Mouse (Mus musculus): Measurements from ENCODE around the gene C1rl. TPM values are rescaled to one million over a fixed set of nuclear protein-coding genes. Genes with fewer than 3 reads are reported as not detected.
"Not testable (repeated sequence)": the region's sequence is repeated elsewhere in the genome, so short reads cannot be mapped to it uniquely, and the experiment has no call there.

The C1rl gene
- total RNA-seq, 2 experiments from 2014 or later, result 0.27 to 0.28 TPM

DNA sequence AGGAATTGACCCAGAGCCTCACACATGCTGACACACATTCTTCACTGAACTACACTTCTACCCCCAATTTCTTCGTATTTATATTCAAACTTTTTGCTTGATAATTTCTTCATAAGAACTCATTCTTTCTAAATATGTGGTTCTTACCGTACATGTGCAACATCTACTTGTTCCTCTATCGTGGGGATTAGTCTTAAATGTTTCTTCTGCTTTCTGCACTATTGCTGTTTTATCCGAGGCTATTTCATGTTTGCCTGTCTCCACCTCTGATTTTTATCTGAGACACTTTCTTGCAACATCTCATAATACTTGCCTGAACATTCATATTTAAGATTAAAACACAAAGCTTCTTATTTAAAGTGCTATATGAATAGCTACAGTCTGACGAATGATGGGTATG lies 3.1 kb downstream of the C1rl start:
- no peak for TF ChIP-seq CTCF (conservative IDR thresholded peaks at IDR 0.05)
- DNase-seq (ENCODE audit: low spot score in 2 of 2), result no peak
- Histone ChIP-seq H3K4me3 (no peak overlapping the region), H3K27ac (no peak overlapping the region)

DNA sequence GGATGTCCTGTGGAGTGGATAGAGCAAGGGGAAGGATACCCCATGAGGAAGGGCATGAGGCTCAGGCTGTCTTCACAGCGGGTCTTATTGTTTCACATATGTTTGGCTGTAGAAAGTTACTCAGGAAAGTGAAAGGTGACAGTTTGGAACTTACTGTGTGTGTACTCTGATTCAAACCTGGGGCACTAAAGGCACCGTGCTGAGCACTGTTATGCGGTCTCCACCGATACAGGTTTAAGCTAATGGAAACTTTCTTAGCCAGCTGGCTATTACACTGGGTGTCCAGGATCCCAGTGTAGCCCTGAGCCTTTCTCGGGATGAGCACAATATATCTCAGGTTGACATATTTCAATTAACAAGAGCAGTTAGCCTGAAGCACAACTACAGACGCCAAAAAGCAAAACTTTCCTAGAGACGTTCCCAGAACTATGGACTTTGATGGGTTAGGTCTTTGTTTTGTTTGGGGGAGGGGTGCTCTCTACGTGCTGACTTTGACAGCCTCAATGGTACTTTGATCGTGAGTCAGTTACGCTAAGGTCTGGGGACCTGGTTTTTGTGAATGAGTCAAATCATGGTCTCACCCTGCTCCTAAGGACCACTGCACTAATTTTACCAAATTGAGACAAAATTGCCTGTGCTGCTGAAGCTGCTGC lies 7.1 kb downstream of the C1rl start:
- no peak for TF ChIP-seq CTCF (conservative IDR thresholded peaks at IDR 0.05)
- no peak overlapping the region for H3K27ac ChIP-seq
- no peak overlapping the region for H3K4me3 ChIP-seq
- DNase-seq (ENCODE audit: low spot score in 2 of 2), result no peak

DNA sequence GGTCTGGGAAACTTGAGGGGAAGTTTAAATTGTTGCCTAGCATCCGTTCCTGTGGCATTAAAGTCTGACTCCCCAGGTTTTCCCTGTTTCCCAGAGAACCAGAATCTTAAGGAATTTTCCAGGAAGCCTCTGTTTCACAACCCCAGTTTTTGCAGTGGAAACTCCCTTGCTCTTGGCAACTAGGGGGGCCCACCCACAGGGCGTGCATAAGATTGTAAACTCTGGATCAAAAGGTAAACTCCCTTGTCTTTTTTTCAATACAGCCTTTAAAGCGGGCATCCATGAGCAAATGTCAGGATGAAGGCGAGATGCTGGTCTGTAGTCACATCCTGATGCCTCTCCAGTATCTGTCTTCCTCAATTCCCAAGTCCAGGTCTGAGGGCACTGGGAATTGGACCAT lies 8.6 kb downstream of the C1rl start:
- DNase-seq (ENCODE audit: low spot score in 2 of 2), result no peak
- no peak for TF ChIP-seq CTCF (conservative IDR thresholded peaks at IDR 0.05)
- no peak overlapping the region for H3K4me3 ChIP-seq
- H3K27ac ChIP-seq, result no peak overlapping the region

DNA sequence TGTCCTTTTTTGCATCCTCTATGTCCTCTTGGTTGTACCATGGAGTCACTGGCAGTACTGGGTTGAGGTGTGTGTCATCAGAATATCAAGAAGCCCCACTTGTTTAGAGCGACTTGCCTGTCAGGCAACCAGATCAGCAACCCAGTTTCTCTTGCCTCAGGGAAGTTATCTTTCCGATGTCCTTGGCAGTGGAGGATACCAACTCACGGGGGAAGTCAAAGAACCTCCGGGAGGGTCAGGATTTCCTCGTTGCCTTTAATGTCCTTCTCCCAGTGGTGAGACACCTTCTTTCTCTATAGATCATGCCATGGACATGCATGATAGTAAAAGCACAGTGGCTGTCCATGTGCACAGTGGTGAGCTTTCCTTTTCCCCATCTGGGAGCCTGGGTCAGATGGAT lies 9.1 kb downstream of the C1rl start:
- DNase-seq (ENCODE audit: low spot score in 2 of 2), result no peak

DNA sequence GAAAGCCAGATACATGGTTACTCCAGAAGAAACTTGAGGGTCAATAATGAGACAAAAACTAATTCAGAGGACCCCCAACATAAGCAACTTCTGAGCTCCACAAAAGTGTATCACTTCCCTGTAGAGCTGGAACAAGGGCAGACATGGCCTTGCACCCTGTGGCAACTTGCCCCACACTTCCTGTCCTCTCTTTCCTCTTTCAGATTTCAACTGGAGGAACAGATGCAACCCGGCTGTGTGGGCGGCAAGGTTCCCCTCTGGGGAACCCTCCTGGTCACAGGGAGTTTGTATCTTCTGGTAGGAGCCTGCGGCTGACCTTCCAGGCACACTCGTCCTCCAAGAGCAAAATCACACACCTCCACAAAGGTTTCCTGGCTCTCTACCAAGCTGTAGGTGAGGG lies 12.1 kb downstream of the C1rl start:
- no peak for TF ChIP-seq CTCF (conservative IDR thresholded peaks at IDR 0.05)
- Histone ChIP-seq H3K27ac (no peak overlapping the region), H3K4me3 (no peak overlapping the region)
- no peak for DNase-seq (ENCODE audit: low spot score in 2 of 2)

More for the DNA sequence above, 9.1 kb downstream of the C1rl start:
- no peak for TF ChIP-seq CTCF (conservative IDR thresholded peaks at IDR 0.05)
- Histone ChIP-seq H3K27ac (no peak overlapping the region), H3K4me3 (no peak overlapping the region)

DNA sequence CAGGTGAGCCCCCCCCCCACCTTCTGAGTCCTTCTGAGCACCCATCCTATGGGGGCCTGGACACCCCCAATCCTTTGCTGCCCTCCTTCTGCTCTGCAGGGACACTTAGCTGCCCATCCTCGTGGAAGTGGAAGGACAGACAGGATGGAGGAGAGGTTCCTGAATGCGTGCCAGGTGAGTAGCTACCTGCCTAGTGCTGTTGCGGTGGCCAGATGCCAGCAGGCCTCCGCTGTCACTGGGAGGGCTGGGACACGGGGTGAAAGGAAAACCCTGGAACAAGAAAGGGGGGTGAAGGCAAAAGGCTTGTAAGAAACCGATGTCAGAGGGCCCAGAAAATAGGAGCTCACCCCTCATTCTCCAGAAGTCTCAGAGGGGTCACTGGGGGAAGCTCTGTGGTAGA lies 14.1 kb downstream of the C1rl start:
- no peak overlapping the region for H3K4me3 ChIP-seq
- no peak overlapping the region for H3K27ac ChIP-seq
- no peak for DNase-seq (ENCODE audit: low spot score in 2 of 2)
- TF ChIP-seq CTCF (conservative IDR thresholded peaks at IDR 0.05), result no peak

DNA sequence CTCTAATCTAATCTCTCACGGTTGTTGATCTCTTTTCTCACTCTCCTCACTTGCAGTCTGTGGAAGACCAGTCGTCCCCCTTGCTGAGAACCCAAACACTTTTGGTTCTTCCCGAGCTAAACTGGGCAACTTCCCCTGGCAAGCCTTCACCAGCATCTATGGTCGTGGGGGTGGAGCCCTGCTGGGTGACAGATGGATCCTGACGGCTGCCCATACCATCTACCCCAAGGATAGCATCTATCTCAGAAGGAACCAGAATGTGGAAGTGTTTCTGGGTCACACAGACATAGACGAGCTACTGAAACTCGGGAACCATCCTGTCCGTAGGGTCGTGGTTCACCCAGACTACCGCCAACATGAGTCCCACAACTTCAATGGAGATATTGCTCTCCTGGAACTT lies 15.4 kb downstream of the C1rl start:
- H3K4me3 ChIP-seq, result no peak overlapping the region

DNA sequence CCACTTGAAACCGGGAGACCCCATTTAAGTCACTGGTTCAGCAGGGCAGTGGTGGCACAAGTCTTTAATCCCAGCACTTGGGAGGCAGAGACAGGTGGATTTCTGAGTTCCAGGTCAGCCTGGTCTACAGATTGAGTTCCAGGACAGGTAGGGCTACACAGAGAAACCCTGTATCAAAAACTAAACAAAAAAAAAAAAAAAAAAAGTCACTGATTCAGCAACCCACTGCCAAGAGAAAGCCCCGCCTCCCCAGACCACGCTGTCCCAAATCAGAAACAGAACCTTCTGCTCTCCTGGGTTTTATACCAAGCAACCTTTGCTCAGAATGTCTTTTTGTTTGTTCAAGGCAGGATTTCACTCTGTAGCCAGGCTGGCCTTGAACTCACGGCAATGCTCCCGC lies 16.3 kb downstream of the C1rl start:
- H3K27ac ChIP-seq; H3K4me3 ChIP-seq; DNase-seq (ENCODE audit: low spot score in 2 of 2): not testable (repeated sequence)

More for the DNA sequence above, 15.4 kb downstream of the C1rl start:
- no peak for DNase-seq (ENCODE audit: low spot score in 2 of 2)
- TF ChIP-seq CTCF (conservative IDR thresholded peaks at IDR 0.05), result no peak
- no peak overlapping the region for H3K27ac ChIP-seq

DNA sequence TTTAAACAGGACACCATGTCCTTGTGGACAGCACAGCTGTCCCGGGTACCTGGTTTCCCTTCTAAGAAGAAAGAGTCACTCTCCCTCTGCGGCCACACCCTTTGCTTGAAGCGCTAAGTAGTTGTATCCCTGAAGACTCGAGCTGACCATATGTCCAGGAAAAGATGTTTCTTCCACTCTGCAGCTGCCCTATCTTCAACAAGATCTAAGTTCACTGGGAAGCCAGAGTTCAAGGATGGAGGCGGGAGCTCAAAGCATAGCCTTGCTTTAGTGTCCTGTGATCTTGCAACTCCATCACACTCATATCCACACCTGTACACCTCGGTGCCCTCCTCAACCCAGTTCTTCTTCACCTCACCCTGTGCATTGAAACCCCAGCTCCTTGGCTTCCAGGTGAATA lies 19.0 kb downstream of the C1rl start:
- DNase-seq (ENCODE audit: low spot score in 2 of 2), result no peak
- no peak for TF ChIP-seq CTCF (conservative IDR thresholded peaks at IDR 0.05)
- H3K27ac ChIP-seq, result no peak overlapping the region
- H3K4me3 ChIP-seq, result no peak overlapping the region

DNA sequence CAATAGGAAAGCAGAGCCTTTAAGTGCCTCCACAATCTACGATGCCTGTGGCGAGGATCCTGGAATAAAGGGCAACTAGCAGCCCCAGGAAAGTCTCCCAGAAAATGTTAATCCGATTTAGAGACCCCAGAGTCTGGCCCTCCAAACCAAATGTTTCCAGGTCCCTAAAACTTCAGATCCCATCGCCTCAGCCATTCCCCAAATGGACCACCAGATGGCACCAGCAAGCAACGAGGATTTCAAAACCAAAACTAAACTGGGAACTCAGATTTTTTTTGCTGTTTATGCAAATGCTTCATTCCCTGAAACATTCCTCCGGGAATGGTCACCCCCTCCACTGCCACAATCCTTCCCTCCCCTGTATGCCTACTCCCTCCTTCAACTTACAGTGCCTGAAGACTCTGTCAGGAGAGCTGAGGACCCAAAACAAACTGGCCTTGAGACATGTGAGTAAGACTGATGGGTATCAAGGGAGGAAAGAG lies 19.5 kb downstream of the C1rl start, which contains the start of gene C1ra:
Gene C1ra (plus strand): TSS at position 51 of the 482 bp plus-strand sequence.
- peak in 1 of 2 experiments; percentile 61 for DNase-seq (ENCODE audit: low spot score in 2 of 2)
- peak within 1 kb of the TSS; percentile 48 for H3K4me3 ChIP-seq
- 0 out of 2 replicates have a peak within 1 kb of the TSS, but pooled peaks have one; percentile 3 for H3K27ac ChIP-seq
- peak; percentile 90 for TF ChIP-seq CTCF (conservative IDR thresholded peaks at IDR 0.05)

DNA sequence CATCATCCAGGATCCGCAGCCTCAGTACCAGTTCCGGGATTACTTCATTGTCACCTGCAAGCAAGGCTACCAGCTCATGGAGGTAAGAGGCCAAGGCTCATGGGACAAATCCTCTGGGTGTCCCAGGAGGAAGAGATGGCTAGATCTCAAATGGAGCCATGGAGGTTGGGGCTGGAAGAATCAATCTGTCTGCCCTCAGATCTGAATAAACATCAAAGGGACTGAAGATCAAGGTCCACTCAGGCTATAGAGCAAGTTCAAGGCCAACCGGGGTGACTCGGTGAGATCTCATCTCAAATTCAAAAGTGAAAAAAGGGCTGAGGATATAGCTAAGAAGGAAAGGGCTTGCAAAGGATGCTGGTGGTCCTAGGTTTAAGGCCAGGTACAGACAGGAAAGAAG lies 24.8 kb downstream of the C1rl start:
- not testable (repeated sequence) for DNase-seq (ENCODE audit: low spot score in 2 of 2); H3K27ac ChIP-seq; H3K4me3 ChIP-seq

DNA sequence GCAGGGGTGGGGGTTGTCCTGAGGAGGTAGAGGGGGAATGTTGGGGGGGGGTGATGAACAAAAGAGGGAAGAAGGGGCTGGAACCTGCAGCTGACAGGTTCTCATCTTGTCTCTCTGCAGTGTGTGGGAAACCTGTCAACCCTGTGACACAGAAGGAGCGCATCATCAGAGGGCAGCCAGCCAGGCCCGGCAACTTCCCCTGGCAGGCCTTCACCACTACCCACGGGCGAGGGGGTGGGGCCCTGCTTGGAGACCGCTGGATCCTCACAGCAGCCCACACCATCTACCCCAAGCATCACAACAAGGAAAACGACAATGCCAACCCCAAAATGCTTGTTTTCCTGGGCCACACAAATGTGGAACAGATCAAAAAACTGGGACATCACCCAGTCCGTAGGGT lies 29.2 kb downstream of the C1rl start:
- not testable (repeated sequence) for H3K4me3 ChIP-seq, H3K27ac ChIP-seq
- DNase-seq (ENCODE audit: low spot score in 2 of 2), result peak; percentile 23 to 60

DNA sequence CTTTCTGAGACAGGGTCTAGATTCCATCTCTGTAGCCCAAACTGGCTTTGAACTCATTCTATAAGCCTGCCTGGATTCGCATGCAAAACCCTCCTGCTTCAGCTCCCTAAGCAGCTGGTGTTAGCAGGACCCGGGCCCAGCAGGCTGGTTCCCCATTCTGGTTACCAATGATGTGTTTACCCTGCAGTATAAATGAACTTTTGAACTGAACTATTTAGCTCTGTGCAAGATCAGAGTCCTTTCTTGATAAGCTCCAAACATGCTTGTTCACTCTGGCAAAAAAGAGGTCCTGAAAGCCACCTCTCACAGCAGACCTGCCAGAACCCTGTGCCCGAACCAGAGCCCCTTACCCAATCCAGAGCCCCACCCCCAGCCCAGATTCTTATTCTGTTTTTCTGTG lies 35.0 kb downstream of the C1rl start:
- Histone ChIP-seq H3K27ac (no peak overlapping the region), H3K4me3 (no peak overlapping the region)
- no peak for DNase-seq (ENCODE audit: low spot score in 2 of 2)
- no peak for TF ChIP-seq CTCF (conservative IDR thresholded peaks at IDR 0.05)

DNA sequence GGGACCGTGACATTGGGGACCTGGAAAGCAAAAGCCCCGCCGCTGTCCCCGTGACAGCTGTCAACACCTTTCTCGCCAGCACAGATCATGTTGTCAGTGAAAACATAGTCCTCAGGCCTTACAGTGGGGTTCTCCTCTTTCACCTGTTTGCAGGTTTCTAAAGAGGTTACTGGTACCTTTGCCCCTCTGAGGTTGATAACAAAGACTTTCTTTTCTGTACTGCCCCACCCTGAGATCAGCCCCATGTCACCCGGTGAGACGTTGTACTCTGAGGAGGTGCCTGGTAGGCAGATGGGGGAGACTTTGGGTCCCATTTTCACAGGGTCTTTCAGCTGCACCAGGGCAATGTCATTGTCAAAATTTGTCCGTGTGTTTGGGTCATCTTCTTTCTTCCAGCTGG lies 38.2 kb downstream of the C1rl start:
- no peak for TF ChIP-seq CTCF (conservative IDR thresholded peaks at IDR 0.05)
- no peak overlapping the region for H3K4me3 ChIP-seq
- no peak for DNase-seq (ENCODE audit: low spot score in 2 of 2)

DNA sequence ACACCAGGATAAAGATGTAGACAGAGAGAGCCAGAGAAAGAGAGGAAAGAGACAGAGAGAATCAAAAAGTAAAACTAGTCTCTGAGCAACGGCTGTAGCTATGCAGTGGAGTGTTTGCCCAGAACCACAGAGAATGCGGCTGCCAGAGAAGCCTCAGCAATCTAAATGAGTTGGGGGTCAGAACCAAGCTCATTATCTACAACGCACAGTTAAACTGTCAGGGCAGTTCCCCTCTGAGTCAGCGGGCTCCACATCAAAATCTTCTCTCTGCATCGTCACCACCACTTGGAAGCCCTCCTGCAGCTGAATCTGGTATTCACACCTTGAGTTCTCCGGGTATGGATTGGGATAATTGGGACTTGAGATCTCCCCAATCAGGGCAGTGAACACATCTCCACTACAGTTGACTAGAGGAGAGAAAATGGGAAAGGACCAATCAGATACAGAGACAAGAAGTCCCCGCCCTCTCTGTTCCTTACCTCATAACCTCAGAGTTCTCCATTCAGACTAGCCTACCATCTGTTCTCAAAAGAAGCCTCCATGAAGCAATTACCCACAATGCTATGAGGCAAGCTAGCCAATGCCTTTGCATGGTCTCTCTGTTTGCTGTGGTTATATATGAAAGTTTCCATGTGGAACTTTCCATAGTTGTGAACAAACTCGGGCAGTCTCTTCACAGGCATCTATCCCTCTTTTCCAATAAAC lies 43.4 kb downstream of the C1rl start:
- not testable (repeated sequence) for DNase-seq (ENCODE audit: low spot score in 2 of 2); H3K27ac ChIP-seq; H3K4me3 ChIP-seq

More for the DNA sequence above, 38.2 kb downstream of the C1rl start:
- no peak overlapping the region for H3K27ac ChIP-seq

DNA sequence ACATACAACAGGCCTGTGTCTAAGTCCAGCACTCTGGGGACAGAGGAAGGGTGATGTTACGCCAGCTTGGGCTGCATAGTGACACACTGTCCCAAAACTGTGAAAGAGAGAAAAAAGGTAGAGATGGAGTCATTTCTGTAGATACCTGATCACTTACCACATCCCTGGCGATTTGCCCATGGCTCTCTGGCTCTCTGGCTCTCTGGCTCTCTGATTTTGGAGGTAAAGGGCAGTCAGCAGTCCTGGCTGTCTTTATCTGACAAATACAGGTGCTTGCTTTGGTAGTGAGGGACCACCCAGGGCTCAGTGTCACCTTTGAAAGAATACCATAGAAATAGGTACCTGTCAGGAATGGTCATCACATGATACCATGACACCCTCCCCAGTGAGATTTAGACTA lies 48.3 kb downstream of the C1rl start:
- not testable (repeated sequence) for H3K27ac ChIP-seq; DNase-seq (ENCODE audit: low spot score in 2 of 2); H3K4me3 ChIP-seq
